Mouse (Mus musculus) neural tube, embryonic 14.5 days (tissue): ENCODE data around the gene Neurl1a. TPM values are rescaled to one million over a fixed set of nuclear protein-coding genes. Genes with fewer than 3 reads are reported as not detected.

Source experiments
- ATAC-seq: fragments of 200-750 bp; cut with Nextera tagmentation; 2 replicates; pipeline ENCODE4 v1.8.0; 2017; ENCODE audit warnings: low read depth, mild to moderate bottlenecking, moderate TSS enrichment, moderate library complexity
- H3K27ac ChIP-seq: fragments of 300-500 bp; sonication (generic); 2 replicates; pipeline ENCODE4 v1.5.1; 2014; ENCODE audit warnings: low read depth, mild to moderate bottlenecking, control low read depth, low read length, moderate library complexity, mixed read lengths
- H3K27me3 ChIP-seq: fragments of 300-500 bp; sonication (generic); 2 replicates; pipeline ENCODE4 v1.6.1; 2014; ENCODE audit warnings: low read length; ENCODE audit not compliant: control insufficient read depth, insufficient read depth
- H3K36me3 ChIP-seq: fragments of 300-500 bp; sonication (generic); 2 replicates; pipeline ENCODE4 v1.6.1; 2014; ENCODE audit warnings: low read length, mixed read lengths; ENCODE audit not compliant: control insufficient read depth, insufficient read depth
- H3K4me1 ChIP-seq: fragments of 300-500 bp; sonication (generic); 2 replicates; pipeline ENCODE4 v1.6.1; 2014; ENCODE audit warnings: low read length; ENCODE audit not compliant: control insufficient read depth, insufficient read depth
- H3K4me2 ChIP-seq: fragments of 300-500 bp; sonication (generic); 2 replicates; pipeline ENCODE4 v1.6.1; 2014; ENCODE audit warnings: mild to moderate bottlenecking, low read depth, low read length, control low read depth
- H3K4me3 ChIP-seq: fragments of 300-500 bp; sonication (generic); 2 replicates; pipeline ENCODE4 v1.5.1; 2014; ENCODE audit warnings: low read depth, low read length, control low read depth, mixed read lengths
- H3K9ac ChIP-seq: fragments of 300-500 bp; sonication (generic); replicated peaks from 2 replicates; pipeline ENCODE4 v1.6.1; 2014; ENCODE audit warnings: low read depth, mild to moderate bottlenecking, control low read depth, low read length, mixed read lengths
- H3K9me3 ChIP-seq: fragments of 300-500 bp; sonication (generic); 2 replicates; pipeline ENCODE4 v1.6.1; 2016; ENCODE audit warnings: low read length; ENCODE audit not compliant: control insufficient read depth
- WGBS: fragments of 180-500 bp; shearing (Covaris S2); extraction: QIAGEN DNeasy Blood & Tissue Kit; methylation state at CpG from one replicate; pipeline ENCODE4 v1.1.7; 2014; 5-methylcytosine and 5-hydroxymethylcytosine counted together
- polyA plus RNA-seq: library from polyadenylated mRNA; unstranded; fragments of >200 nt; fragmentation: Nextera tagmentation; extraction: Ambion mirVana; gene quantifications from 2 replicates; pipeline ENCODE4 v1.2.1, GENCODE M21; 2014

Neurl1a gene
- polyA plus RNA-seq, 1 experiment from 2014 or later = 14.4 TPM

- Histone ChIP-seq H3K27me3 (no peaks in the 10 kb centered on the region), H3K36me3 (no peaks in the 10 kb centered on the region), H3K4me2 (peak overlapping the region; percentile 96; the same call in 1 of the 2 replicates), H3K9me3 (no peaks in the 10 kb centered on the region), H3K4me1 (peaks cover 7% of the 10 kb centered on the region; the same call in 1 of the 2 replicates), H3K4me3 (peak overlapping the region; percentile 68; the same call in 1 of the 2 replicates), H3K9ac (no peak overlapping the region), H3K27ac (no peak overlapping the region)
- peak; percentile 52; the same call in 1 of the 2 replicates for ATAC-seq
- 21% methylated on average over 10 of the region's 10 CpGs for WGBS
These were observed 619 bp upstream of the Neurl1a start for GRCm38 (mm10) chr19:47178001-47178400.

- Histone ChIP-seq H3K4me2 (peak overlapping the region; percentile 96), H3K4me3 (peak overlapping the region; percentile 68), H3K27me3 (no peaks in the 10 kb centered on the region), H3K36me3 (no peaks in the 10 kb centered on the region), H3K27ac (peak overlapping the region; percentile 55), H3K9ac (peak overlapping the region; percentile 74), H3K4me1 (peaks cover 9% of the 10 kb centered on the region; the same call in 1 of the 2 replicates), H3K9me3 (no peaks in the 10 kb centered on the region)
- WGBS = under 1% methylated on average over 42 of the region's 42 CpGs
- peak; percentile 29 for ATAC-seq
These were observed 721 bp downstream of the Neurl1a start for GRCm38 (mm10) chr19:47179272-47179809.

GRCm38 (mm10) chr19:47180011-47180410 is 1.4 kb downstream of the Neurl1a start:
- Histone ChIP-seq H3K27ac (no peak overlapping the region), H3K27me3 (no peaks in the 10 kb centered on the region), H3K9ac (0 out of 2 replicates have a peak overlapping the region, but pooled peaks have one; percentile 74), H3K4me3 (peak overlapping the region; percentile 68), H3K36me3 (no peaks in the 10 kb centered on the region), H3K4me1 (peaks cover 12% of the 10 kb centered on the region; the same call in 1 of the 2 replicates), H3K9me3 (no peaks in the 10 kb centered on the region), H3K4me2 (peak overlapping the region; percentile 96)
- 15% methylated on average over 8 of the region's 8 CpGs for WGBS
- ATAC-seq = no peak

GRCm38 (mm10) chr19:47184221-47184620 is 5.6 kb downstream of the Neurl1a start:
- no peak overlapping the region for H3K27ac ChIP-seq
- no peaks in the 10 kb centered on the region for H3K27me3 ChIP-seq
- no peak overlapping the region for H3K9ac ChIP-seq
- no peaks in the 10 kb centered on the region for H3K36me3 ChIP-seq
- no peak overlapping the region for H3K4me2 ChIP-seq
- no peak for ATAC-seq
- H3K9me3 ChIP-seq = no peaks in the 10 kb centered on the region
- peaks cover 12% of the 10 kb centered on the region; the same call in 1 of the 2 replicates for H3K4me1 ChIP-seq
- 52% methylated on average over 8 of the region's 8 CpGs for WGBS
- H3K4me3 ChIP-seq = no peak overlapping the region

DNA sequence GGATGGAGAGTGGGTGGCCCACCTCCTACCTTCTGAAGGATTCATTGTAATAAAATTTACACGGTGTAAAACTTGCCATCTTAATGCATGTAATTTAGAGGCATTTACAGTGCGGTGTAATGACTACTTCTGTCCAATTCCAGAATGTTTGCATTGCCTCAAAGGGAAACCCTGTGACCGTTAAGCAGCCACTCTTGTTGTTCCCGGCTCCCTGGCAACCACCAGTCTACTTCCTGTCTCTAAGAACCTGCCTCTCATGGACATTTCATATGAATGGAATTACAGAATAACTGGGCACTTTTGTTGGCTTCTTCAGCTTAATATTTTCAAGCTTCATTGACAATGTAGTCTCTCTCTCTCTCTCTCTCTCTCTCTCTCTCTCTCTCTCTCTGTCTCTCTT is 6.1 kb downstream of the Neurl1a start:
- Histone ChIP-seq H3K4me2 (no peak overlapping the region), H3K27me3 (no peaks in the 10 kb centered on the region), H3K9ac (no peak overlapping the region), H3K27ac (no peak overlapping the region), H3K36me3 (no peaks in the 10 kb centered on the region), H3K9me3 (no peaks in the 10 kb centered on the region), H3K4me1 (peaks cover 9% of the 10 kb centered on the region; the same call in 1 of the 2 replicates), H3K4me3 (no peak overlapping the region)
- WGBS = 49% methylated on average over 4 of the region's 4 CpGs
- ATAC-seq = no peak

GRCm38 (mm10) chr19:47186514-47187275 is 8.1 kb downstream of the Neurl1a start:
- Histone ChIP-seq H3K9ac (no peak overlapping the region), H3K4me3 (no peak overlapping the region), H3K4me1 (0 out of 2 replicates have a peak, but pooled peaks cover 5% of the 10 kb centered on the region), H3K36me3 (no peaks in the 10 kb centered on the region), H3K27me3 (no peaks in the 10 kb centered on the region), H3K27ac (no peak overlapping the region), H3K9me3 (no peaks in the 10 kb centered on the region), H3K4me2 (no peak overlapping the region)
- ATAC-seq = no peak
- WGBS = 36% methylated on average over 15 of the region's 15 CpGs

- H3K27me3 ChIP-seq = no peaks in the 10 kb centered on the region
- H3K4me2 ChIP-seq = no peak overlapping the region
- H3K36me3 ChIP-seq = no peaks in the 10 kb centered on the region
- no peaks in the 10 kb centered on the region for H3K9me3 ChIP-seq
- no peak overlapping the region for H3K4me3 ChIP-seq
- peak; percentile 73; the same call in 1 of the 2 replicates for ATAC-seq
- peak overlapping the region; percentile 22 for H3K27ac ChIP-seq
- no peak overlapping the region for H3K9ac ChIP-seq
- 0 out of 2 replicates have a peak, but pooled peaks cover 5% of the 10 kb centered on the region for H3K4me1 ChIP-seq
- 63% methylated on average over 11 of the region's 11 CpGs for WGBS
These were observed 10.0 kb downstream of the Neurl1a start for GRCm38 (mm10) chr19:47188515-47189128.

DNA sequence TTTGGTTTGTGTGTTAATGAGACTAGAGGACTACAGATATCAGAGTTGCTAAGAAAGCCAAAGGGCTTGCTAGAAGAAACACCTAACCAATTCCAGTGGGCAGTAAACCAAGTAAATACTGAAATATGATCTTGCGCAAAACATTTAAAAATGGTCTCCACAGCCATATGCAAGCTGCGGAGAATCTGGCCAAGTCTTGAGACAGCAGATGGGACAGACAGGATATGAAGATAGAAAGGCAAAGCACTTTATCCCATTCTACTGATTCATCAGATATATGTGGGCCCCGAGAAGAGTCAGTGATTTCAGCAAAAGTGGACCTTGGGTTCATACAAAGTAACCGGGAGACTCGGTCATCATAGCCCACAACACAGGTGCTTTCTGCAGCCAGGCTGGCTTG is 13.5 kb downstream of the Neurl1a start:
- no peaks in the 10 kb centered on the region for H3K36me3 ChIP-seq
- WGBS = 97% methylated on average over 5 of the region's 5 CpGs
- no peaks in the 10 kb centered on the region for H3K9me3 ChIP-seq
- H3K27ac ChIP-seq = no peak overlapping the region
- H3K27me3 ChIP-seq = no peaks in the 10 kb centered on the region
- no peak overlapping the region for H3K9ac ChIP-seq
- no peak overlapping the region for H3K4me3 ChIP-seq
- no peak for ATAC-seq
- no peaks in the 10 kb centered on the region for H3K4me1 ChIP-seq
- no peak overlapping the region for H3K4me2 ChIP-seq
